Mouse (Mus musculus) limb, embryonic 15.5 days (tissue): ENCODE measurements around the gene Slco1a4. TPM values are rescaled to one million over a fixed set of nuclear protein-coding genes. Genes with fewer than 3 reads are reported as not detected.
A peak's percentile ranks its signal among the peaks of the same experiment; 100 is the strongest.
"Not testable (repeated sequence)": the region's sequence is repeated elsewhere in the genome, so short reads cannot be mapped to it uniquely, and the experiment has no call there.

ENCODE experiments used
- ATAC-seq: fragments of 200-750 bp; cut with Nextera tagmentation; 2 replicates; pipeline ENCODE4 v1.8.0; 2017; ENCODE audit warnings: low read depth, moderate TSS enrichment; ENCODE audit not compliant: insufficient number of reproducible peaks, low FRiP score, low TSS enrichment
- H3K27ac ChIP-seq: fragments of 300-500 bp; sonication (generic); 2 replicates; pipeline ENCODE4 v1.5.1; 2015; ENCODE audit warnings: moderate library complexity, mild to moderate bottlenecking, inconsistent platforms
- H3K27me3 ChIP-seq: fragments of 300-500 bp; sonication (generic); 2 replicates; pipeline ENCODE4 v1.6.1; 2015; ENCODE audit warnings: inconsistent platforms
- H3K36me3 ChIP-seq: fragments of 300-500 bp; sonication (generic); 2 replicates; pipeline ENCODE4 v1.6.1; 2015; ENCODE audit warnings: inconsistent platforms
- H3K4me1 ChIP-seq: fragments of 300-500 bp; sonication (generic); 2 replicates; pipeline ENCODE4 v1.6.1; 2015; ENCODE audit warnings: inconsistent platforms
- H3K4me2 ChIP-seq: fragments of 300-500 bp; sonication (generic); 2 replicates; pipeline ENCODE4 v1.6.1; 2015; ENCODE audit warnings: mild to moderate bottlenecking, inconsistent platforms
- H3K4me3 ChIP-seq: fragments of 300-500 bp; sonication (generic); 2 replicates; pipeline ENCODE4 v1.5.1; 2015; ENCODE audit warnings: mild to moderate bottlenecking, inconsistent platforms
- H3K9ac ChIP-seq: fragments of 300-500 bp; sonication (generic); 2 replicates; pipeline ENCODE4 v1.6.1; 2015; ENCODE audit warnings: inconsistent platforms
- H3K9me3 ChIP-seq: fragments of 300-500 bp; sonication (generic); 2 replicates; pipeline ENCODE4 v1.6.1; 2016; ENCODE audit warnings: inconsistent platforms
- WGBS: fragments of 180-500 bp; shearing (Covaris S2); methylation state at CpG from one replicate; pipeline ENCODE4 v1.1.7; 2015; 5-methylcytosine and 5-hydroxymethylcytosine counted together
- polyA plus RNA-seq: library from polyadenylated mRNA; unstranded; fragments of >200 nt; fragmentation: Nextera tagmentation; extraction: Ambion mirVana; gene quantifications from 2 replicates; pipeline ENCODE4 v1.2.1, GENCODE M21; 2015

Slco1a4 gene
- 0.06 and 0.20 TPM in 2 replicates for polyA plus RNA-seq

DNA sequence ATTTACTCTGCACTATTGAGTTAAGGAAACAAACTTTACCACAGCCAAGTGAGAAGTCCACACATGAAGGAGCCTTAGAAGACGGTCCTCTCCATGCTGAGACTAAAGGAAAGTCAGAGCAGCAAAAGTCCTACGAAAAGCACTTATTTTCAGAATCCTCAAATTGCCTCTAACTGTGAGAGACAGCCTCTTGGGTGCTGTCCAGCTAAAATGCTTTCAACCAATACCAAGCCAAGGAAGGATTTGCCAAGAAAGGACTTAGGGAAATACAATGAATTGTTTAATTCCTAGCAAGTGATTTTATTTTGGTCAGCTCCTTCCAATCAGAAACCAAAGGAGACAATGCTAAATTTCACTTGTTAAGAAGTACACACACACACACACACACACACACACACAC is at the start of gene Slco1a4:
TSS of gene Slco1a4 (minus strand) at position 115 of the 400 bp plus-strand sequence.
- H3K27ac ChIP-seq = no peak within 1 kb of the TSS
- no peak within 1 kb of the TSS for H3K4me3 ChIP-seq
- no peak within 1 kb of the TSS for H3K9ac ChIP-seq
- H3K4me2 ChIP-seq = no peak within 1 kb of the TSS
- 70% methylated on average over 2 of the region's 2 CpGs for WGBS
- H3K9me3 ChIP-seq = no peaks in the 10 kb centered on the region
- no peaks in the 10 kb centered on the region for H3K36me3 ChIP-seq
- no peaks in the 10 kb centered on the region for H3K4me1 ChIP-seq
- ATAC-seq = no peak
- H3K27me3 ChIP-seq = no peaks in the 10 kb centered on the region

DNA sequence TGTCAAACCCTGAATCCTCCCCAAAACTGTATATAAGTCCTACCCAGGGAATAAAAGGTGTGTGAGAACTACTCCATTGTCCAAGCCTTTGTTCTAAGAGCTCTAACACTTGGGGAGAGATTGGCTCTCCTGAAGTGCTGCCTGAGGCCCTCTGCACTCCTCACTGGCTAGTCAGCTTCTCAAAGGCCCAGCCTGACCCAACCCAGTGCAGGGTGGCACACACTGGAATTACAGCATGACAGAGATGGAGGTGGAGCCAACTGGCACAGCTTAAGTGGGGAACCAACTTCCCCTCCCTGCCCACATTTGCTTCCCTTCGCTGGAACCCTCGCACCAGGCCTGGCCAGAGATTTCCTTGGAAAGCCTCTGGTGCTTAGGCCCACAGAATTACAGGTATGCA is 42.2 kb upstream of the Slco1a4 start:
- 64% methylated on average over 2 of the region's 2 CpGs for WGBS
- no peak overlapping the region for H3K4me3 ChIP-seq
- H3K27me3 ChIP-seq = no peaks in the 10 kb centered on the region
- no peaks in the 10 kb centered on the region for H3K9me3 ChIP-seq
- H3K4me2 ChIP-seq = no peak overlapping the region
- H3K36me3 ChIP-seq = no peaks in the 10 kb centered on the region
- H3K27ac ChIP-seq = no peak overlapping the region
- ATAC-seq = peak; percentile 24; the same call in 1 of the 2 replicates
- H3K9ac ChIP-seq = no peak overlapping the region
- H3K4me1 ChIP-seq = no peaks in the 10 kb centered on the region

DNA sequence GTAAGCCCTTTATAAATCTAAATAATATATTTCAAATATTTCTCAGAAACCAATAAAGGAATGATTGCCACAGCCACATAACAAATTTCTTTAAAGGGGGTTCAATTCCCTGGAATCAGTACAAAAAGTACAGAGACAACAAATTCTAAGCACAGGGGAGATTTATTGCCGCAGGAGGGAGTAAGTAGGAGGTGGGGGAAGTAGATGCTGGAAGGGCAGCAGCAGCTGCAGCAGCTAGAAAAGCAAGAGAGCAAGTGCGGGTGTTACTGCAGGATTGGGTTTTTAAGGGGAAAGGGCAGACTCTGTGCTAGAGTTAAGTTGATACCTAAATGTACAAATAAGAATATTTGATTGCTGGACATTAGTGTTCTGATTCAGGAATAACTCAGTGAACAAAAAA is 33.7 kb upstream of the Slco1a4 start:
- H3K27me3 ChIP-seq = no peaks in the 10 kb centered on the region
- H3K4me3 ChIP-seq = no peak overlapping the region
- no peaks in the 10 kb centered on the region for H3K4me1 ChIP-seq
- no peaks in the 10 kb centered on the region for H3K36me3 ChIP-seq
- ATAC-seq = no peak
- H3K9ac ChIP-seq = no peak overlapping the region
- no peak overlapping the region for H3K4me2 ChIP-seq
- no peaks in the 10 kb centered on the region for H3K9me3 ChIP-seq
- WGBS = 36% methylated on average over 2 of the region's 2 CpGs
- no peak overlapping the region for H3K27ac ChIP-seq

DNA sequence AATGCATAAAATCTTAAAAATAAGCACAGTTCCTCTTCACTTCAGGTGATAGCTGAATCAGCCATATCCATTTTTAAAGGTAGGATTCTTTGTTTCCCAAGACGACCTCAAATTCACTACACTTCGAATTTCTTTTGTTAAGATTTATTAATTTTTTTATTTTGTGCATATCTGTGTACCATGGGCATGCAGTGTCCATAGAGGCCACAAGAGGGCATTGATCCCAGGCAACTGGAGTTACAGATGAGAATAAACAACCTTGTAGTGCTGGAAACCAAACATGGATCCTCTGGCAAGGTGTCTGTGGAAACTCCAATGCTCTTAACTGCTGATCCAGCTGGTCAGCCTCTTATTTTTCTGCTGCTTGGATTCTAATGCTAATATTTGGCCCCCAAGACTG is 32.2 kb upstream of the Slco1a4 start:
- no peaks in the 10 kb centered on the region for H3K9me3 ChIP-seq
- H3K4me2 ChIP-seq = no peak overlapping the region
- ATAC-seq = no peak
- no peak overlapping the region for H3K27ac ChIP-seq
- no peaks in the 10 kb centered on the region for H3K4me1 ChIP-seq
- H3K4me3 ChIP-seq = no peak overlapping the region
- H3K9ac ChIP-seq = no peak overlapping the region
- no peaks in the 10 kb centered on the region for H3K36me3 ChIP-seq
- H3K27me3 ChIP-seq = no peaks in the 10 kb centered on the region
- 60% methylated on average over 2 of the region's 2 CpGs for WGBS

DNA sequence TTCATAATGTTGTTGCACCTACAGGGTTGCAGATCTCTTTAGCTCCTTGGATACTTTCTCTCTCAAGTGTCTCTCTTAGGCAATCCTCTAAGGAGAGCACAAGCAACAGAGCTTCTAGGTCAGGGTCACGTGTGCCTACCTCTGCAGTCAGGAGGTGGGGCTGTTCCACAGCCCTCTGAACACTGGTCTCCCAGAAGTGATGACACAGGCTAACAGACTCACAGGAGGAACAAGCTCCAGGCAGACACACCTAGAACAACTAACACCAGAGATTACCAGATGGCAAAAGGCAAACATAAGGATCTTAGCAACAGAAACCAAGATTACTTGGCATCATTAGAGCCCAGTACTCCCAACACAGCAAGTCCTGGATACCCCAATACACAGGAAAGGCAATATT is 26.6 kb upstream of the Slco1a4 start:
- Histone ChIP-seq H3K27me3 (no peaks in the 10 kb centered on the region), H3K27ac (no peak overlapping the region), H3K36me3 (no peaks in the 10 kb centered on the region), H3K4me3 (no peak overlapping the region), H3K4me2 (no peak overlapping the region), H3K9ac (no peak overlapping the region), H3K4me1 (no peaks in the 10 kb centered on the region), H3K9me3 (no peaks in the 10 kb centered on the region)
- WGBS = 64% methylated on average over 1 of the region's 1 CpGs
- no peak for ATAC-seq

DNA sequence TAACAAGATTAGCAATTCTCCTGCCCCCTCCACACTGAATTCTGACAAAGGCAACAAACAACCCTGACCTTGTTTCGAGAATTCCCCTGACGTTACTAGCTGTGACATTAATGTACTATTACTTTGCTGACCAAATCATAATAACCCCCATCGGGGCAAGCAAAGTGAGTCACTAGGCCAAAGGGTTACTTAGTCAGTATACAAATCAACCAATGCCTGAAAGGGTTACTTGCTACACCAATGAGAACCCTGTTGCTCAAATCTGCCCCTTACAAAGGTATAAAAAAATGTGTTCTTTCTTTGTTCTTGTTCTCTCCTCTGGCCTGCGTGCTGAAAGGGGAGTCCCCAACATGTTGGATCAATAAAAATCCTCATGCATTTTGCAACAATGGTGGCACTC is 19.7 kb upstream of the Slco1a4 start:
- H3K36me3 ChIP-seq, H3K27ac ChIP-seq, H3K9me3 ChIP-seq, H3K4me1 ChIP-seq, H3K27me3 ChIP-seq, H3K4me3 ChIP-seq, ATAC-seq, H3K9ac ChIP-seq, H3K4me2 ChIP-seq: not testable (repeated sequence)
- 80% methylated on average over 4 of the region's 4 CpGs for WGBS

DNA sequence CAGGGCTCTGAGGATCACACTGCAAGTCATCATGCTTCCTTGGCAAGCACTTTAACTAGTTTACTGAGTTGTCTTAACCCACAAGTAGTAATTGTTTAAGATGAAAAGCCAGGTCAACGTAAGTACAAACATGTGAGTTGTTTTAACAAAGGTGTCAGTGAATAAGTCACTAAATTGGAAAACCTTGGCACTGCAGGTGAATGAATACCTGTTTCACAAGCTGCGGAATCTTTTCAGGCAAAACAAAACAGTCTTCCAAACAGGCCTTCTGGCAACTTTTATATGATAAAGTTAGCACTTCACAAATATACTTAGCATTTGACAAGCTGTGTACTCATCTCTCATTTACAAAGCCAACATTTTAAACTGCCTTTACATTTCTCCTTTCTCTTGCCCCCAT is 15.7 kb upstream of the Slco1a4 start:
- no peak for ATAC-seq
- H3K4me1 ChIP-seq = no peaks in the 10 kb centered on the region
- H3K27me3 ChIP-seq = no peaks in the 10 kb centered on the region
- no peak overlapping the region for H3K4me2 ChIP-seq
- no peaks in the 10 kb centered on the region for H3K36me3 ChIP-seq
- no peaks in the 10 kb centered on the region for H3K9me3 ChIP-seq
- 63% methylated on average over 2 of the region's 2 CpGs for WGBS
- no peak overlapping the region for H3K4me3 ChIP-seq
- no peak overlapping the region for H3K27ac ChIP-seq
- H3K9ac ChIP-seq = no peak overlapping the region

DNA sequence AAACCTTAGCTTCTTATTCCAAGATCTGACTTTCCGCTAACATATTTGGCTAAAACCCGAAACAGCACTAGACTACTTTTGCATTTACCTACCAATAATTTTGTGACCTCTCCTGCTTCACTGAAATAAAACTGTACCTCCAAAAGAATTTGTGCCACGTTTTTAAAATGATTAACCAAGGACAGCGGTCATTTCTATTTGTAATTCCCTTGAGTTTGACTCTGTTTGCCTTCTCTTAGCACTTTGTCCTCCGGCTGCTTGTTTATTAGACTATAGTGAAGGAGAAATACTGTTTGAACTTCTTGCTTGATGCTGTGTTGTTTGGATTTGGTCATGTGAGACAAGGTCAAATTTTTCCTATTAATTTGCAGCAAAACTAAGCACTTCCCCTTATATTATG is 12.7 kb upstream of the Slco1a4 start:
- no peak overlapping the region for H3K4me2 ChIP-seq
- ATAC-seq = no peak
- no peak overlapping the region for H3K27ac ChIP-seq
- no peaks in the 10 kb centered on the region for H3K4me1 ChIP-seq
- no peaks in the 10 kb centered on the region for H3K27me3 ChIP-seq
- no peaks in the 10 kb centered on the region for H3K9me3 ChIP-seq
- H3K9ac ChIP-seq = no peak overlapping the region
- WGBS = 81% methylated on average over 5 of the region's 5 CpGs
- H3K36me3 ChIP-seq = no peaks in the 10 kb centered on the region
- H3K4me3 ChIP-seq = no peak overlapping the region

DNA sequence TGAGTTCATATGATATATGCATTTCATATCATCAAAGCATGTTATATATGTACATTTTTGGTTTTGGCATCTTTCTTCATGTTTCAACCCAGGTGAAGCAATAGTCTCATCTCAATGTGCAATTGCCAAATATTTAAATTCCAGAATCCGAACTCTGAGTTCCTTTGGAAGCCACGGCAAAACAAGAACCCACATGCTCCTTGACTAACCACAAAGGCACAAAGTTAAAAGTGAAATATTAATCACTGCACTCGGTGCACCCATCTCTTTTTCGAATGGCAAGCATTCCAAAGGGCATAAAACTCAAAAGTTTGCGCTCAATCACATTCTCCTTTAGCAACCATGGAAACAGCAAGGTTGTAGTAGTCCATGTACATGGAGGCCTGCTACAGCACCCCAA is 10.0 kb upstream of the Slco1a4 start:
- no peak overlapping the region for H3K9ac ChIP-seq
- no peak overlapping the region for H3K4me2 ChIP-seq
- no peaks in the 10 kb centered on the region for H3K27me3 ChIP-seq
- no peaks in the 10 kb centered on the region for H3K36me3 ChIP-seq
- ATAC-seq = no peak
- H3K4me3 ChIP-seq = no peak overlapping the region
- no peaks in the 10 kb centered on the region for H3K4me1 ChIP-seq
- H3K27ac ChIP-seq = no peak overlapping the region
- 80% methylated on average over 5 of the region's 5 CpGs for WGBS
- H3K9me3 ChIP-seq = no peaks in the 10 kb centered on the region

DNA sequence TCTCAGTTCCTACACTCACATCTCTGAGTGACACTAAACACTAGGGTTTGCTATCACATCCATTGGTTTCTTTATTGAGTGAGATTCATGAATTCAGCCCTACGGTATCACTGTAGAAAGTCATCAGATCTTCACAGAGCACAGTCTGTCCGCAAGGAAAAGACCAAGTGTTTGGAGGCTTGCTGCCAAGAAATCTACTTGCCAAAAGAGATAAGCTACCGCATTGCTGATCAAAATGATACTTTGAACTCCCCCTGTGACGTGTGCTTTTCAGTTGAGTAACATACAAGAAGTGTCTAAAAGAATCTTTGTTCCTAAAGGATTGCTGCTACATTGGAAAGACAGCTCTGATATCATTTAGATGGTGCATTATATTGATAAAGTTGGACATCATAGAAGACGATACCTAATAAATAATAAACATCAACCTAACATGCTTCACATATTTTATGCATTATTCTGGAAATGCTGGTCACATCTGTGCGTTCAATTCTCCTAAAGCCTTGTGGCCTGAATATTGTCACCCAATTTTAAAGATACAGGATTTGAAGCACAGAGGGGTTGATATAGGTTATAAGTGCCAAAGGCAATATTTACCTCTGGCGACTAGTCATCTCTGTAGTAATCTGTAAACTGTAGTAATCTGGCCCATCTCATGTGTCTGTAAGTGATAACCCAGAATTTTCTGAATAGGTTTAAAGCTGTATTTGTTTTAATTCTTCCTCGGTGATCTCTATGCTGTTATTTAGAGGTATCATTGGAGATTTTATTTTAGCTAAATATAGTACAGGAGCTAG is 1.9 kb upstream of the Slco1a4 start:
- H3K4me2 ChIP-seq = no peak overlapping the region
- no peak overlapping the region for H3K27ac ChIP-seq
- no peak overlapping the region for H3K9ac ChIP-seq
- no peak for ATAC-seq
- H3K4me1 ChIP-seq = no peaks in the 10 kb centered on the region
- 83% methylated on average over 8 of the region's 8 CpGs for WGBS
- H3K36me3 ChIP-seq = no peaks in the 10 kb centered on the region
- H3K9me3 ChIP-seq = no peaks in the 10 kb centered on the region
- no peak overlapping the region for H3K4me3 ChIP-seq
- H3K27me3 ChIP-seq = no peaks in the 10 kb centered on the region

DNA sequence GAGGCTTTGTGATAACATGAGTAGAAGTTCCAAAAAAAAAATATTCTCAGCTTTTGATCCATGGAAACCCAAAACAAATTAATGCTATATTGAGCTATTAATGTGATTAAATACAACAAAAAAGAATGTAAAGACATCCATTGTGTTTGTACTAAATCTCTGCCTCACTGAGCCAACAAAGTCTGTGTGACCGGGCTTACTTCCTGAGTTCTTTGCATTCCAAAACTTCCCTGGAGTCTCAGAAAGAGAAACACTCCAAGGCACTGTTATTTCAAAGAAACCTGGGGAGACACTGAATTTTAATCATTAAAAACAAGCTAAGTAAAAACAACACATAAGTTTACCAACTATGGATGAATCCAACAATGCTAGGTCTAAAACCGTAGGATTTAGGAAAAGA is 2.4 kb downstream of the Slco1a4 start:
- no peaks in the 10 kb centered on the region for H3K27me3 ChIP-seq
- no peaks in the 10 kb centered on the region; the same call in 1 of the 2 replicates for H3K4me1 ChIP-seq
- H3K36me3 ChIP-seq = no peaks in the 10 kb centered on the region
- 59% methylated on average over 2 of the region's 2 CpGs for WGBS
- no peak for ATAC-seq
- no peak overlapping the region for H3K27ac ChIP-seq
- no peak overlapping the region for H3K9ac ChIP-seq
- no peaks in the 10 kb centered on the region for H3K9me3 ChIP-seq
- no peak overlapping the region for H3K4me2 ChIP-seq
- H3K4me3 ChIP-seq = no peak overlapping the region

DNA sequence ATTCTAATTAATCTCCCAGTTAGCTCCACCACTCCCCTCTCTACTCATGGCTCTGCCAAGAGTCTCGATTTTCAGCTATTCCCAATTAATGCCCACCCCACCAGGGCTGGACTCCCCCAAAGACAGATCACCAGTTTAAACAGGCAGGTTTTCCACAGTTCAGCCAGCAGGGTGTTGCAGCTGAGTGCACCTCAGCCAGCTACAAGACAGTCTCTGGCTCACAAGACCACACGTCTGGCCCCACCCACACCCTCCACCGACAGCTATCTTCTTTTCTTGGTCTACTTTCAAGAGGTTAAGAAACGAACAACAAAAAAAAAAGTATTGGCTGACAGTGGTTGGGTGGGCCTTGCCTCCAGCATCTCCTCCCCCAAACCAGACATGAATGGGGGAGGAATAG is 6.9 kb downstream of the Slco1a4 start:
- WGBS = 16% methylated on average over 4 of the region's 4 CpGs
- no peaks in the 10 kb centered on the region; the same call in 1 of the 2 replicates for H3K4me1 ChIP-seq
- no peak overlapping the region for H3K4me2 ChIP-seq
- no peak overlapping the region for H3K27ac ChIP-seq
- H3K36me3 ChIP-seq = no peaks in the 10 kb centered on the region
- no peaks in the 10 kb centered on the region for H3K27me3 ChIP-seq
- no peaks in the 10 kb centered on the region for H3K9me3 ChIP-seq
- H3K9ac ChIP-seq = no peak overlapping the region
- no peak for ATAC-seq
- no peak overlapping the region for H3K4me3 ChIP-seq

DNA sequence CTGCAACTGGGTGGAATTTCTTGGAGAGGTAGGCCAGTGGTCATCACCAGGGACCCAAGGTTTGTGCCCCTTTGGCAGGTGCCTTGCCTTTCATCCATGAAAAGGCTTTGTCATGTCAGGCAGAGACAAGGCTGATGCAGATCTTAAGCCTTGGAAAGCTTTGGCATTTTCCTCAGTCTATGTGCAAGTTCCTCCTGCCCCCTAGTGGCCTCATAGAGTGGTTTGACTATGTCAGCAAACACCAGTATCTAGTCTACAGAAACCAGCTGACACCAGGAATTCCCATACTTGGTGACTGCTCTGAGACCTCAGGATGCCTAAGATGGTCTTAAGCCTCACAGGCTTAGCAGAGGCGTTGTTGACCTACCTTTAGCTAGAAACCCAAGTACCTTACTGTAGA is 58.2 kb downstream of the Slco1a4 start:
- Histone ChIP-seq H3K4me1 (no peaks in the 10 kb centered on the region), H3K27ac (no peak overlapping the region), H3K9me3 (no peaks in the 10 kb centered on the region), H3K9ac (no peak overlapping the region), H3K27me3 (no peaks in the 10 kb centered on the region), H3K4me2 (no peak overlapping the region), H3K36me3 (no peaks in the 10 kb centered on the region), H3K4me3 (no peak overlapping the region)
- 13% methylated on average over 1 of the region's 1 CpGs for WGBS
- no peak for ATAC-seq
